Mouse (Mus musculus) adrenal gland, postnatal 36 days (tissue): Measurements from ENCODE around the gene Aatk. TPM values are rescaled to one million over a fixed set of nuclear protein-coding genes. Genes with fewer than 3 reads are reported as not detected.
A peak's percentile ranks its signal among the peaks of the same experiment; 100 is the strongest.

Experiments used
- DNase-seq, 2 experiments: peaks; one replicate each; pipeline ENCODE4 v3.0.0; 2021; ENCODE audit warnings: mixed read lengths in 1 of 2
- total RNA-seq, 2 experiments: library from RNA; stranded (reverse); gene quantifications; 2 replicates each; pipeline ENCODE4 v1.2.3; 2021

Aatk gene
- total RNA-seq, 2 experiments from 2014 or later = 9.2 to 13.2 TPM

- no peak for DNase-seq
Measured at GRCm38 (mm10) chr11:120026941-120027340, 20.0 kb downstream of the Aatk start.

DNA sequence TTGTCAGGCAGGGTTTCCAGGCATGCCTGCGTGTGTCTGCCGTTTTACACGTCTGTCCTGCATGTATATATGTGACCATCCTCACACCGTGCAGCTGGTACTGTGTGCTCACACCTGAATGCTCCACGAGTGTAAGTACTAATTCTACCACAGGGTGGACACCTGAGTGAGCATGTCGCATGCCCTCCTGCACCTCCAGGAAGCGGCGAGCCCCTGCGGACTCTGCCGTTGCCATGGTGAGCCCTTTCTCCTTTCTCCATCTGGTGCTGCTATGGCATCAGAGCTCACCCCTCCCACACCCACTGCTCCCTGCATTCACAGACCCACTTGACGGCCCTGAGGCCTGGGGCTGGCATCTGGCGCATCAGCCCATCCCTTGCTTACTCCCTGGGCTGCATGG lies 24.1 kb downstream of the Aatk start:
- no peak for DNase-seq

- DNase-seq = no peak
Measured at GRCm38 (mm10) chr11:120022216-120022615, 24.8 kb downstream of the Aatk start.

DNA sequence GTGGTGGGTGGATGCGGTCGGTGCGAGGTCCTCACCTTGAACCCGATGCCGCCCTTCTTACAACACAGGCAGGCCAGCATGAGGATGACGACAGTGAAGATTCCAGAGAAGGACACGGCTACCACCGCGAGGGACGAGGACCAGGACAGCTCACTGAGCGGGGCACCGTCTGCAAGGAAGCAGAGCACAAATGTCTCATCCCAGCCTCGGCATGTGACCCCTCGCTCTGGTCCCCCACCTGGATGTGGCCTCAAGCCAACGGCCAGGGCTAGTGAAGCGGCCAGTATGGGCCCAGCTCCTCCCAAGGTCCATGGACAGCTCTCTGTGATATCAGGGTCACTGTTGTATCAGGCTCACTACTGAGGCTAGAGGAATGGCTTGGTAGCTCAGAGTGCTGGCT lies 25.6 kb downstream of the Aatk start:
- DNase-seq = no peak

- DNase-seq = no peak
Measured at GRCm38 (mm10) chr11:120019542-120020440, 27.2 kb downstream of the Aatk start.

DNA sequence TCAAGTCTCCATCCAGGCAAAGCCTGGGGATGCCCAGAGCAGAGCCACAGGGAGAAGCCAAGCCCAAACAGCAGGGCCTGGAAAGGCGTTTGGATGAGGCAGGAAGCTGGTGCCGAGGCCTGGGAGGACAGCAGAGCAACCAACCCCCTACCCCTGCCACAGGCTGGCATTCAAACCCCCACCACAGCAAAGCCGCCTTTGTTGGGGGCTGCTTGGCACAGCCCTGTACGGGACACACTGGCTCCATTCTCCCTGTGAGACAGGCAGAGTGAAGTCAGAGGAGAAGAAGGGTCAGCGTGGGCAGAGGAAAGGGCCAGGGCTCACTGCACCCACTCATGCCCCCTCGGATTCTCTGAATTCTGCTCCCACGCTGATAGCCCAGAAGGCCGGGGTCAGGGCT lies 30.0 kb downstream of the Aatk start:
- DNase-seq = no peak

GRCm38 (mm10) chr11:120014758-120015157 lies 32.2 kb downstream of the Aatk start:
- no peak for DNase-seq

DNA sequence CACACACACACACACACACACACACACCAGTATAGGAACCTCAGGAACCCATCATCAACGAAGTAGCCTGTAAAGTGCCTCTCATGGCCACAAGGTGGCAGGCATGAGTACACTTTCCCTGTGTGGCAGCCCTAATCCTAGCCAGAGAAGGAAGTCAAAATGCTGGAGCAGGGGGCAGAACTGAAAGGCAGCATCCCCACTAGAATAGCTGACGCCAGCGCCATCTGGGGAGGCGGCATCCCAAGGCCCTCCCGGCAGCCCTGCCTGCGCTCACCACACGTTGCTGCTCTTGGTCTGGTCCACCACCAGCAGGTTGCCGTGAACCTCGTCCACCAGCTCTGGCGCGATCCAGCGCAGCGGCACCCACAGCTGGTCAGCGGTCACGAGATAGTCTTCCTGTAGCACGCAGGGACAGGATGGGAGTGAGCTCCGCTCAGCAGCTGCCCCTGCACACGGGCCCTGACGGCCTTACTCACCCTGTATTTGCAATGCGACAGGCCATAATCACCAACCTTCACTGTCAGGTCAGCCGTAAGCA lies 33.7 kb downstream of the Aatk start:
- DNase-seq = peak; percentile 81 to 84

GRCm38 (mm10) chr11:120012702-120013101 lies 34.3 kb downstream of the Aatk start:
- DNase-seq = no peak

- peak in 1 of 2 experiments; percentile 37 for DNase-seq
Measured at GRCm38 (mm10) chr11:120011761-120012560, 35.0 kb downstream of the Aatk start.

DNA sequence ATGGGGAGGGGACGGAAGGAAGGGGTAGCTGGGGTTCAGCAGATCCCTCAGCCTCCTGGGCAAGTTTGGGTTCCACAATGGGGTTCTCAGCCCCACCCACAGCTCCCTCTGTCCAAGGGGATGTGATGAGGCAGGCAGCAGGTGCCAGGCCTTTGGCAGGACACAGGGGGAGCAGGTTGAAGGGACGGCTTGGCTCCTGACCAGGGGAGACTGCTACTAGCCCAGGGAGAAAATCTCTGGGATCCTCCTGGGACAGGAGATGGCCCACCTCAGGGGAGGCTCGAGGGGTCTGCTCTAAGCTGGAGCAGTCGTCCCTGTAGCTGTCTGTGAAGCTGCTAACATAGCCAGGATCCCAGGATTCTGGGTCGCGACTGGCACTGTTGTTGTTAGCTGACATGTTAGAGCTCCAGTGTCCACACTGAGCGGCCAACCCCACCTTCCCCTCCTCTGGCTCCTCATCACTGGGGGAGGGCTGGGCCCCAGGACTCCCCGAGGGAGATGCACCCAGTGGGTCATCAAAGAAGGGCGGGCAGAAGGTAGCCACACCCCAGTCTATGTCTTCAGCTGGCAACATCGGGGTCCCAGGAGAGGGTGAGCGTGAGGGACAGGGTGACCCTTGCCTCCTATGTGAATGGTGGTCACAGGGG lies 35.7 kb downstream of the Aatk start:
- no peak for DNase-seq

DNA sequence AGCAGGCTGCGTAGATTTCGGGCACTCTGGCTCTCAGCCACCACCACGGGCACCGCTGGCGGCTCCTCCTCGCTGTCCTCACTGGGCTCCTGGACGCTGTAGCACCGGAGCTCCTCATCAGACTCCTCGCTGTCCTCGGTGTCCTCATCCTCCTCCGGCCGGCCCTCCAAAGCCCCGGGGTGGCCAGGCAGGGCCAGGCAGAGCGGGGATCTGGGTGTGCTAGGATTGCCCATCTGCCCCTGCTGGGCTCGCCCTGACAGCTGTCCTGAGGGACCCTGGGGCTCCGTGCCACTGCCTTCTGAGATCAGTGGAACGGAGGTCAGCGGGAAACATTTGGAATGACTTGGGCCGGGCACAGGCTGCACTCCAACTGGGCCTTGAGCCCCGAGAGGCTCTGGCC lies 37.0 kb downstream of the Aatk start:
- DNase-seq = peak in 1 of 2 experiments; percentile 53

- no peak for DNase-seq
Measured at GRCm38 (mm10) chr11:120008956-120009355, 38.0 kb downstream of the Aatk start.

DNA sequence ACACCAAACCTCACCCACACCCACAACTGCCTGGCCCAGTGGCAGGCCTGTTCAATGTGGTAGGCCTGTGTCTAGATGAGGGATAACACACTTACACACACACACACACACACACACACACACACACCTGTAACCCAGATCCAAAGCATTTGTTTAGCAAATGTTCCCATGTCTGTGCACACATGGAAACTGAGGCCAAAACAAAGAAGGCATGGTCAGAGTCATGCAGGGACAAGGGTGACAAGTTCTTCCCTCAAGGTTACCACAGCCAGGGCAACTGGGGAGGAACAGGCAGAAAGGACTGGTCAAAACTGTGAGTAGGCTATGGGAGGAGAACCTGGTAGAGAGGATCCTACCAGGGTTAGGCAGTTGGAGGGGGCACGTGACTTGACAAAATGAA lies 38.5 kb downstream of the Aatk start:
- no peak for DNase-seq

DNA sequence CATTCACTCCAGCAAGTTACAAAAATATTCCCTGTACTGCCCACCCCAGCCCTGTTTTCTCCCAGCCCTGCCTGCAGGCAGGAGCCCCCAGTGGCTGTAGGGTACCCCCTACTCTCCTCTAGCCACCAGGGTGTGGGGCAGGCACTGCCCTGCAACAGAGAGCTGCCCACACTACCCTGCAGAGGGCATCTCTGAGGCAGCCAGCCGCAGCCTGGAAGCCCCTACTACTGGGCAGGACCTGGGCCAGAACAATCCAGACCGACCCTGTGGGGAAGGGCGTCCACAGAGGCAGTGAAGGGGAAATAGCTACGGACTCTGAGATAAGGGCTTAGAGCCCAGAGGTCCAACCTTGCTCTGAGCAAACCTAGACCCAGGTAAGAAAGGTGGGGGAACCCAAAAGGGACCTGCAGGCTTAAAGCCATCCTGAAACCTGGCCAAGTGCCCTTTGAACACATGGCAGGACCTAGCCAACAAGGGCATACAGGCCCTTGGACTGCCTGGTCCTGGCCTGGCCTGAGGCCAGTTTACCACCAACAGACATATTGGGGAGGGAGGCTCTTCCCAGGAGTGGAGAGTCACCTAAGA lies 39.4 kb downstream of the Aatk start:
- no peak for DNase-seq

GRCm38 (mm10) chr11:120005434-120006317 lies 41.3 kb downstream of the Aatk start:
- DNase-seq = no peak

DNA sequence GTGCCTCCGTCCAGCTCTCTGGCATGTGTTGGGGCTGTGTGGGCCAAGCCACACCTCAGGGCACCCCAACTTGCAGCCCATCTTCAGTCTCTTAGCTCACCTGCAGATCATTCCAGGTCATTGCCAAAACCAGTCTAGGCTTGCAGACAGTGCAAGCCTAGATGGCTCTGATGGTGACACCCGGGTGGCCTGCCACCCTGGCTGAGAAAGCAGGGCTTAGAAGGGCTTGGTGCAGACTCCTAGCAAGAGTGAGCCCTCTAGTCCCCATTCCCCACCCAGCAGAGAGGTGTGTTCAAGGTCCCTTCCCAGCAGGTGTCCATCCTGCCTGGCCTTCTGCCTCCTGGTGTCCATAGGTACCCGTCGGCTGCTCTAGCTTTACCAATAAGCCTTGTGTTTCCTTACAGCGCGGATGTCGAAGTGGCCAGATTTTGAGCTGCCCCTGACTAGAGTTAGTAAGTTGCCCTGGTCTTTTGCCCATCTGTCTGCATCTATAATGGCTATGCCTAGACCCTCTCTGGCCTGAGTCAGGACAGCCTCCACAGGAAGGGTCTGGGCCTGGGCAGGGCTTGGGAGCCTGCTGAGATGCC lies 44.2 kb downstream of the Aatk start:
- no peak for DNase-seq

- no peak for DNase-seq
Measured at GRCm38 (mm10) chr11:120002041-120002440, 44.9 kb downstream of the Aatk start.

DNA sequence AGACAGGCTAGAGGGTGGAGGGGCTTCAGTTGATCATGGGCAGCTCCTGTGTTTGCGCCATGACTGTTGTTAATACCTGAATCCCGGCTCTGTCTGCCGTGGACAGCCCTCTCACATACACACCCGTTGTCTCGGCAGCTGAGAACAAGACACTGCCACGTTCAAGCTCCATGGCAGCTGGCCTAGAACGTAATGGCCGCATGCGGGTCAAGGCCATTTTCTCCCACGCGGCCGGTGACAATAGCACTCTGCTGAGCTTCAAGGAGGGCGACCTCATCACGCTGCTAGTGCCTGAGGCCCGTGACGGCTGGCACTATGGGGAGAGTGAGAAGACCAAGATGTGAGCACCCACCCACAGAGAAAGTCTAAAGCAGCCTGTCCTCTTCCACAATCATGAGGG lies 49.6 kb downstream of the Aatk start:
- DNase-seq = peak; percentile 59 to 65

- DNase-seq = peak; percentile 94 to 97
Measured at GRCm38 (mm10) chr11:119991338-119991678, 55.7 kb downstream of the Aatk start.
